Mouse (Mus musculus) lung, postnatal 14 days (tissue): ENCODE measurements around the gene Dynlrb1.

Experiments
- DNase-seq: peaks from one replicate; pipeline ENCODE4 v3.0.0; 2021

The Dynlrb1 gene

DNA sequence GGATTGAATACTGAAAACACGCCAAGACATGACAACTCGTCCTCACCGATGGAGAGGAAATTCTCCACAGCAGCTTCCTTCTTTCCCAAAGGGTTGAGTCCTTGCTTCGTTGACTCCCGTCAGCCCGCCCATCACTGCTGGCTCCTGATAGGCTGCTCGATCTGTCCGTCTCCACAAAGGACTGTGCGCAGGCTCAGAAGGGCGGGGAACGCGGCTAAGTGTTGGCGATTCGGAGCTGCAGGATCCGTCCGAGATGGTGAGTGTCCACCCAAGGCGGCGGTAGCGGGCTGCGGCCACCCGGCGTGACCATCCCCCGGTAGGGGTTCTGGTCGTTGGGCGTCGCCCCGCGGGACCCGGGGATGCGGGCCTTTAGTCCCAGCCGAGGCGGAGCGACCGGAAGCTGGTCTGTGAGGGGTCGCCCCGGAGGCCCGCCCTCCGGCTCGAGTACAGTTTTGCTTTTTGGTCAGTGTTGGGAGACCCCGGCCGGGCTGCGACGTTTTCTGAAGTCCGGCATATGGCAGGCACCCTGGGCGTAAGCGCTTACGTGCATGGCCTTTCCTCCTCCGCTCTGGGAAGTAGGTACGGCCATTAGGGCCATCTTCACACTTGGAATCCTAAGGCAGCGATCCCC, at the start of gene Dynlrb1:
Gene Dynlrb1 (plus strand): TSS at position 172 of the 631 bp plus-strand sequence.
- peak; percentile 100 for DNase-seq

- peak; percentile 29 for DNase-seq
Observed at GRCm38 (mm10) chr2:155207419-155207818, 28.9 kb upstream of the Dynlrb1 start.

- no peak for DNase-seq
Observed at GRCm38 (mm10) chr2:155223145-155223544, 13.2 kb upstream of the Dynlrb1 start.

- DNase-seq = no peak
Observed at GRCm38 (mm10) chr2:155224721-155225120, 11.6 kb upstream of the Dynlrb1 start.

DNA sequence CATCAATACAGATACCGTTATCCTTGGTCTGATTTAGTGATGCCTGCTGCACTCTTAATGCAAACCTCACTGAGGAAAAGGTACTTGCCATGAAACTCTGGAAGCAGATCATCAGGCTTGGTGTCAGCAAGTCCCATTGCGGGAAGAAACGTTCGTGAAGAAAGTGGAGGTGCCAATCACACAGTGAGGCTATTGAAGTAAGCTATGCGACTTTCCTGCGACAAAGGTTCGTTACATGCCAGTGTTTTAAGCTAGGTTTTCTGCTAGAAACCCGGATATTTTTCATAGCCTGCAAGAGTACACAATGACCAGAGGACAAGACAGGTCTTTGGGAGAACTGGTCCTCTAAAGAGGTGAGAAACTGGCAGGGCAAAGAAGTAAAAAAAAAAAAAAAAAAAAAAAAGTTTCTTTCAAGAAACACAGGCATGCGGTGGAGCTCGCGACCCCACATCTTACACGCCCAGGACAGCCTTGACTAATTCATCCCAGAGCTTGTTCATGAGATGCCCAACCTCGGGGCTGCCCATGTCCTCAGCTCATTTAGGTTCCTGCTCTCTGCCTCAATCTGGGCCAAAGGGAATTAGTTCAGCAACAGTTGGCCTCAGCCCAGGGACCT, 479 bp upstream of the Dynlrb1 start:
- DNase-seq = no peak

DNA sequence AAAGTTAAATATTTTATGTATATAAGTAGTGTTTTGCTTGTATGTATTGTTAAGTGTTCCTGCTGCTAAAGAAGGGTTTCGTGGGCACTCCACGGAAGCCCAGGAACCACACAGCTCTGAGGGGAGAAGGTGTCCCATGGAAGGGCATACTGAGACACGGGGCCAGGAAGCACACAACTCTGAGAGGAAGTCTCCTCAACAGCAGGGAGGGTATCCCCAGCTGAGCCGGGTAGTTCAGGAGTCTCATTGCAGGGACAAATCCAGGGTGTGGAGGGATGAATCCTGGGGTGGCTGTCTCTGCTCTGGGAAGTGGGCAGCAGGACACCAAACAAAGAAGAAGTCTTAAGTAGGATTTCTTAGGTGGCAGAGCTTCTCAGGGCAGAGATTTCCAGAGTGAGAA, 943 bp downstream of the Dynlrb1 start:
- no peak for DNase-seq

GRCm38 (mm10) chr2:155240915-155241314, 4.6 kb downstream of the Dynlrb1 start:
- peak; percentile 33 for DNase-seq

DNA sequence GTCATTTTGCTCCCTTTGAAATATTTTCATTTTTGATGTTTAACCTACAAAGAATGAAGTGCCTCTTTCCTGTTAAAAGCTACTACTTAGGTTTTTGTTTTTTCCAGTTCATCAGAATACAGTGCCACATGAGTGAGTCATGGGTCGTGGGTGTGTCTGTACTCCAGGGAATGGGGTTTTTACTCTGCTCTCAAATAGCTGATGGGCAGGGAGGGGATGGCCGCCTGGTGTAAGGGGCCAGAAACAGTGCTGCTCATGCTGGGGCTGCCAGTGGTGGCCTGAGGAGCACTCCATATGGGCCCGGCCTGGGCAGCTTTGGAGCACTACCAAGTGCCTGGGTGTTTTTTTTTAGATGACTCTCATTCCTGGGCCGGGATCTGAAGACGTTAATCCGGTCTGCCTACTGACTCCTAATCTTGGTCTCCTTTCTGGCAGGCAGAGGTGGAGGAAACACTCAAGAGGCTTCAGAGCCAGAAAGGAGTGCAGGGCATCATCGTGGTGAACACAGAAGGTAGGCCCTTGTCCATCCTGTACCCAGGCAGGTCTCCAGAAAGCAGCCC, 6.0 kb downstream of the Dynlrb1 start:
- DNase-seq = peak; percentile 25

DNA sequence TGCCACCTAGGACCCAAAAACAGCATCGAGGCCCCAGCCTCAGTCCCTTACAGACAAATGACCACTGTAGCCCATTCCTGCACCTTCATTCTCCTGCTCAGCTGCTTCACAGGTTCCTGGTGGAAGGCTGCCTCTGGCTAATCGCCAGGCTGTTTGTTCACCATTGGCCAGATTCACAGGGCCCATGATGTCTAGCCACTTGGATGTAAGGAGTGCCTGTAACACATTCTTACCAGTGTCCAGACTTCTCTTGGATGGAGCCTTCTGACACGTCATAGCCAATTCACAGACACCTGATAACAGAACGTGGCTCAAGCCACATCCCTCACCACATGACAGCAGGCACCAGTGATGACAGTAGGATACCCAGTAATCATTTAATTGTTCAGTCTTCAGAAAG, 9.9 kb downstream of the Dynlrb1 start:
- no peak for DNase-seq

DNA sequence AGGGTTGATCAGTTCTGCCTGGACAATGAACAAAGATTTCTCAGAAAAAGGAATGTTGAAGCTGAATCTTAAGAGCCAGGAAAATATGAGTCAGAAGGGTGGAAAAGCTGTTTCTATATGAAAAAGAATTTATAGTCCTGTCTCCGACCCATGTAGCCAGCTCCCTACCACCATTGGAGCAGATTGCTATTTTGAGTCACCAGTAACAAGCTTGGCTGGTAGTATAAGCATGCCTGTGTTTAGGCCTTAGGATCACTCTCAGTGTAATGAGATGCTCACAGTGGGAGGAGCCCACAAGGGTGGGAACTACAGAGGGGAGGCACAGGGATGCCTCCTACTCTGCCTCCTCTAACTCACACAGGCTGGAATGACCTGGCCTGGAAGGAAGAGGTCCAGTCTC, 11.9 kb downstream of the Dynlrb1 start:
- DNase-seq = no peak

DNA sequence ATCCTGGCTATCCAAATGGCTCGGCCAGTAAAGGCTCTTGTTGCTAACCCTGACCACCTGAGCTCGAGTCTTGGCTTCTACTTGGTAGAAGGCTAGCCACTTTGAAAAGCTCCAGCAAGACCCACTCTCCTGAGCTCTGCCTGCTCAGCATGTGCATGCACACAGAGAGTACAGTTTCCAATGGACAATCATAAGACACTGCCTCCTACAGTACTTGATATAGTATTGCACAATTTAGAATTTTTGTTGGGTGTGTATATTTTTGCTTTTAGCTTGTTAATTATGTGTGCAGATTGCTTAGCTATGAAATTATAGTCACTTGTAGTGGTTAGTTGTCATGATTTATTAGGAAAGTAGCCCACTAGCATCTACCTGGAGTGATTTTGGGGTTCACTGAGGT, 12.4 kb downstream of the Dynlrb1 start:
- DNase-seq = no peak

GRCm38 (mm10) chr2:155249588-155249987, 13.3 kb downstream of the Dynlrb1 start:
- DNase-seq = no peak

- no peak for DNase-seq
Observed at GRCm38 (mm10) chr2:155265526-155265925, 29.2 kb downstream of the Dynlrb1 start.

GRCm38 (mm10) chr2:155266896-155267295, 30.6 kb downstream of the Dynlrb1 start:
- DNase-seq = no peak

DNA sequence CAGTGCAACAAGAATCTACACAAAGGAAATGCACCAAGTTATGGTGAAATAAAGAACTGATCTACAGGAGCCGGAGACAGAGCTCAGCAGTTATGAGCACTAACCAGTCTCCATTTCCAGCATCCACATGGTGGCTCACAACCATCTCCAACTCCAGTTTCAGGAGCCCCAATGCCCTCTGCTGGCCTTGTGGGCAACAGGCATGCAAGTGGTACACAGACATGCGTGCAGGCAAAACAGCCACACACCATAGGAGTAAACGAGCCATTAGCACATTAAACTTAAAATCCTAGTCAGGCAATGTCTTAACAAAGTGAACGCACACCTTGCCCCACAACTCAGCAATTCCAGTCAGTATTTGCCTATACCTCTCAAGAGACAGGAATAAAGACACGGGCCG, 35.6 kb downstream of the Dynlrb1 start:
- DNase-seq = no peak

DNA sequence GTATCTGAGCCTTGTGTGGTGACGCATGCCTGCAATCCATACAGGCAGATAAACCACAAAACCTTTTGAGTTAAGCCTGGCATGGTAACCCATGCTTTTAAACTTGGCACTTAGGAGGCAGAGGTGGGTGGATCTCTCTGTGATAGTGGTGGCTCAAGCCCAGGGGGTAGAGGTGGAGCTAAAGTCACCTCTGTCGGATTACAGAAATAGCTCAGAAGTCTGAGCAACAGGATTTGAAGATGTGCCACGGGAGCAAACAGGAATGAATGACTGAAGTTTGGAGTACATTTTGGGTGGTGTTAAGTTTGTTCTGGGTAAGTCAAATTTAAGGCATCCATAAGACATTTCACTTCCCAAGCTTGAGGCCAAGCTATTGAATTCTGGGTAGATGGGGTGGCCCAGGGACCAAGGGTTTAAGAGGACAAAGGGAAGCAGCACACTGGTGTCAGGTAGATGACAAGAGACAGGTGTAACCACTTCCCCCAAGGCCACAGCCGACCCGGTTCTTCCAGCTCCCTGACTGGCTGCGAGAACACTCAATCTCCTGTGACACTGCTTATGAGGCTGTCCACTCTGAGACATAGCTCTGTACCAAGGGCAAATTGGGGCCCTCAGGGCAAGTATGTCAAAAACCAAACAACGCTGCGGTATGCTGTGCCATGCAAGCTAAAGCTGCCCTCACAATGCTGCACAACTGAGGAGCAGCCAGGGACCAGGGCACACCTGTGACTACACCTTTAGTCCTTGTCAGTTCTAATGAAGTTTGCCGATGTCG, 36.2 kb downstream of the Dynlrb1 start:
- DNase-seq = no peak

DNA sequence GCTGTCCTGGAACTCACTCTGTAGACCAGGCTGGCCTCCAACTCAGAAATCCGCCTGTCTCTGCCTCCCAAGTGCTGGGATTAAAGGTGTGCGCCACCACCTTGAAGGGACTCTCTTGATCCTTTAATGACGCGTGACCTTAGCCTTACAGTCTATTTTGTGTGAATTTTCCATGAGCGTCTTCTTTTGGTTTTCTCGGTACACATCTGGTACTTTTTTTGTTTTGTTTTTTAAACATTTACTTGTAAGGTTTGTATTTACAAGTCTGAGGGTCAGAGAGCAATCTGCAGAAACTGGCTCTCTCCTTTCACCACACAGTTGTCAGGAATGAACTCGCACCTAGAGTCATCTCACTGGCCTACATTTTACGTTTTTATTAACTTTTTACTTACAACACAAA, 37.3 kb downstream of the Dynlrb1 start:
- no peak for DNase-seq

- peak; percentile 98 for DNase-seq
Observed at GRCm38 (mm10) chr2:155276195-155276594, 39.9 kb downstream of the Dynlrb1 start, which contains the start of gene Map1lc3a. TSS of gene Map1lc3a (plus strand) at chr2:155276297.

- peak; percentile 73 for DNase-seq
Observed at GRCm38 (mm10) chr2:155276621-155277175, 40.4 kb downstream of the Dynlrb1 start.

GRCm38 (mm10) chr2:155277721-155278120, 41.4 kb downstream of the Dynlrb1 start:
- no peak for DNase-seq

GRCm38 (mm10) chr2:155278361-155278760, 42.0 kb downstream of the Dynlrb1 start:
- DNase-seq = peak; percentile 47

GRCm38 (mm10) chr2:155279163-155279562, 42.8 kb downstream of the Dynlrb1 start:
- DNase-seq = no peak

GRCm38 (mm10) chr2:155280116-155280515, 43.8 kb downstream of the Dynlrb1 start:
- no peak for DNase-seq
